Mouse (Mus musculus) midbrain, embryonic 16.5 days (tissue): ENCODE data around the gene Ccdc141. TPM values are rescaled to one million over a fixed set of nuclear protein-coding genes. Genes with fewer than 3 reads are reported as not detected.

Experiments used
- ATAC-seq: fragments of 200-750 bp; cut with Nextera tagmentation; 2 replicates; pipeline ENCODE4 v1.8.0; 2017; ENCODE audit warnings: moderate TSS enrichment
- H3K27ac ChIP-seq: fragments of 300-500 bp; sonication (generic); 2 replicates; pipeline ENCODE4 v1.5.1; 2014; ENCODE audit warnings: mild to moderate bottlenecking, low read length, mixed read lengths
- H3K27me3 ChIP-seq: fragments of 300-500 bp; sonication (generic); 2 replicates; pipeline ENCODE4 v1.6.1; 2014; ENCODE audit warnings: low read depth, low read length, mixed read lengths; ENCODE audit not compliant: control insufficient read depth, insufficient read depth
- H3K36me3 ChIP-seq: fragments of 300-500 bp; sonication (generic); 2 replicates; pipeline ENCODE4 v1.6.1; 2014; ENCODE audit warnings: mild to moderate bottlenecking, low read length, moderate library complexity, mixed read lengths; ENCODE audit not compliant: control insufficient read depth, insufficient read depth
- H3K4me1 ChIP-seq: fragments of 300-500 bp; sonication (generic); 2 replicates; pipeline ENCODE4 v1.6.1; 2014; ENCODE audit warnings: mild to moderate bottlenecking, low read length, mixed read lengths; ENCODE audit not compliant: control insufficient read depth, insufficient read depth
- H3K4me2 ChIP-seq: fragments of 300-500 bp; sonication (generic); 2 replicates; pipeline ENCODE4 v1.6.1; 2014; ENCODE audit warnings: mild to moderate bottlenecking, low read length, mixed read lengths
- H3K4me3 ChIP-seq: fragments of 300-500 bp; sonication (generic); 2 replicates; pipeline ENCODE4 v1.5.1; 2014; ENCODE audit warnings: low read depth, mild to moderate bottlenecking, low read length, moderate library complexity, mixed read lengths
- H3K9ac ChIP-seq: fragments of 300-500 bp; sonication (generic); 2 replicates; pipeline ENCODE4 v1.6.1; 2014; ENCODE audit warnings: low read depth, low read length, mixed read lengths
- H3K9me3 ChIP-seq: fragments of 300-500 bp; sonication (generic); replicated peaks from 2 replicates; pipeline ENCODE4 v1.6.1; 2014; ENCODE audit warnings: mild to moderate bottlenecking, low read length, mixed read lengths; ENCODE audit not compliant: control insufficient read depth, poor library complexity, severe bottlenecking
- WGBS: fragments of 180-500 bp; shearing (Covaris S2); extraction: QIAGEN DNeasy Blood & Tissue Kit; methylation state at CpG from one replicate; pipeline ENCODE4 v1.1.7; 2014; 5-methylcytosine and 5-hydroxymethylcytosine counted together
- polyA plus RNA-seq: library from polyadenylated mRNA; unstranded; fragments of >200 nt; fragmentation: Nextera tagmentation; extraction: Ambion mirVana; gene quantifications from 2 replicates; pipeline ENCODE4 v1.2.1, GENCODE M21; 2015

The Ccdc141 gene
- polyA plus RNA-seq, 1 experiment from 2014 or later: 7.1 TPM

GRCm38 (mm10) chr2:77169916-77170632 lies 362 bp downstream of the Ccdc141 start:
- Histone ChIP-seq H3K4me2 (peak overlapping the region; percentile 62), H3K27me3 (no peaks in the 10 kb centered on the region; the same call in 1 of the 2 replicates), H3K4me1 (peaks cover 37% of the 10 kb centered on the region), H3K27ac (peak overlapping the region; percentile 5; the same call in 1 of the 2 replicates), H3K4me3 (peak overlapping the region; percentile 32), H3K9ac (peak overlapping the region; percentile 17), H3K9me3 (no peaks in the 10 kb centered on the region), H3K36me3 (no peaks in the 10 kb centered on the region)
- peak; percentile 18; the same call in 1 of the 2 replicates for ATAC-seq
- WGBS: 2% methylated on average over 21 of the region's 21 CpGs

GRCm38 (mm10) chr2:77169218-77169617 lies 1.2 kb downstream of the Ccdc141 start:
- WGBS: 83% methylated on average over 4 of the region's 4 CpGs
- no peak for ATAC-seq
- no peak overlapping the region for H3K4me2 ChIP-seq

DNA sequence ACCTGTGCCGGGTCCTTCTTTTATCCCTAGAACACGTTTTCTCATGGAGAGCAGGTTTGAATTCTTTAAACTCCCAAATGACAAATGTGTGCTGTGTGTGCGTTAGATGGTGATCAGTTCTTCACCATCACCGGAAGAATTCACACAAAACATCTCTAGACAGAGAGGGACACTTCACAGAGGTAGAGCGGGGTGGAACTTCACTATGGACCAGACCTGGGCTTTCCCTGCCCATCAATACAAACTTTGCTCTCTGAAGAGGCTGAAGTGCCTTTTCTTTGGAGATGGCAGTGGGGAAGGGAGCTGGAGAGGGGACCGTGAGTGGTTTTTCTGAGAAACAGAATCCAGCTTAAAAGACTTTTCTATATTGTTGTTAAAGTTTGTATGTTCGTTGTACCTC lies 1.7 kb downstream of the Ccdc141 start:
- H3K36me3 ChIP-seq: no peaks in the 10 kb centered on the region
- no peak overlapping the region for H3K9ac ChIP-seq
- no peak overlapping the region for H3K4me3 ChIP-seq
- peaks cover 26% of the 10 kb centered on the region for H3K4me1 ChIP-seq
- no peaks in the 10 kb centered on the region; the same call in 1 of the 2 replicates for H3K27me3 ChIP-seq
- H3K9me3 ChIP-seq: no peaks in the 10 kb centered on the region
- 88% methylated on average over 7 of the region's 7 CpGs for WGBS
- H3K4me2 ChIP-seq: no peak overlapping the region
- no peak for ATAC-seq
- no peak overlapping the region for H3K27ac ChIP-seq

More at GRCm38 (mm10) chr2:77169218-77169617, 1.2 kb downstream of the Ccdc141 start:
- Histone ChIP-seq H3K27me3 (no peaks in the 10 kb centered on the region; the same call in 1 of the 2 replicates), H3K9ac (no peak overlapping the region), H3K36me3 (no peaks in the 10 kb centered on the region), H3K27ac (no peak overlapping the region), H3K4me1 (peaks cover 29% of the 10 kb centered on the region), H3K9me3 (no peaks in the 10 kb centered on the region), H3K4me3 (no peak overlapping the region)

DNA sequence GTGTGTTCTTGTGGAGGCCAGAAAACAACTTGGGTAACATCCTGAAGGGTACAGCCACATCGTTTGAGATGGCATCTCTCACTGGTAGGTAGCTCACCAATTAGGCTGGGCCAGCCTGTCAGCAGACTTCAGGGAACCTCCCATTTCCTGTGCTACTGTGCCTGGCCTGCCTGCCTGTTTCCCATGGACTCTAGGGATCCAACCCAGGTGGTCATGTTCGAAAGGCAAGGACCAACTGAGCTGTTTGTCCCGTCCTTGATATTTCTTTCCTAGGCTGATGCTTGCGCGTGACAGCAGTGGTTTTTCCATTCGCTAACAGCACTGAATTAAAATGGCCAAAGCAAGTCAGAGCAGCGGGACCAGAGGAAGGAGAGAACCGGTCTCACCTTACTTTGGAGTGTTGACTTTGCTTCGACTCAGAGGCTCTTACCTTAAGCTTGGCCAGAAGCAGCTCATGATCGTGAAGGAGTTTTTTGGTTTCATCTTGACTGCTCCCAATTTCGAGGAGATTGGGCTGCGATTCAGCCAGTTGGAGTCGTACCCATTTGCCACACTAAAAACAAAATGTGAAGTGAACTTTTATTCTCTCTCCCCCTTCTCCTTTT lies 2.3 kb downstream of the Ccdc141 start:
- Histone ChIP-seq H3K27me3 (no peaks in the 10 kb centered on the region; the same call in 1 of the 2 replicates), H3K36me3 (no peaks in the 10 kb centered on the region), H3K9ac (no peak overlapping the region), H3K4me3 (no peak overlapping the region), H3K27ac (no peak overlapping the region), H3K4me1 (peaks cover 22% of the 10 kb centered on the region), H3K4me2 (no peak overlapping the region), H3K9me3 (no peaks in the 10 kb centered on the region)
- no peak for ATAC-seq
- 89% methylated on average over 13 of the region's 13 CpGs for WGBS

DNA sequence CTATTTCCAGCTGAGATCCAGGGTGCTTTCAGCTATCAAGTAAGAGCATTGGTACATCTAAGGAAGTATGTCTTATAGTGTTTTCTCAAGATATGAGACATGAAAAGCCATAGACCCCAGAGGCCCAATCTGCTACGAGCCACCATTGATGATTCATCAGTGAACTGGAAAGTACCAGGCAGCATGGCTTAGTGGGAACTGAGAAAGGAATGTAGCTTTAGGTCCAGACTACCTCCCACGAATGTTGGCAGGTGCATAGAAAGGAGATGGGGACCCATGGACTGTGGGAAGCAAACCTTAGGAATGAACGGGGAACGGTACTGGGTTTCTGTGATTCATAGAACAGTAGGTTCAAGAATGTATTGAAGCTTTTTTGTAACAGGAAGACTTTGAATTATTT lies 4.1 kb downstream of the Ccdc141 start:
- no peak overlapping the region for H3K4me2 ChIP-seq
- ATAC-seq: no peak
- no peak overlapping the region for H3K27ac ChIP-seq
- peaks cover 12% of the 10 kb centered on the region for H3K4me1 ChIP-seq
- H3K27me3 ChIP-seq: no peaks in the 10 kb centered on the region; the same call in 1 of the 2 replicates
- no peak overlapping the region for H3K9ac ChIP-seq
- H3K36me3 ChIP-seq: no peaks in the 10 kb centered on the region
- no peaks in the 10 kb centered on the region for H3K9me3 ChIP-seq
- H3K4me3 ChIP-seq: no peak overlapping the region
- 86% methylated on average over 4 of the region's 4 CpGs for WGBS

- no peak for ATAC-seq
- Histone ChIP-seq H3K4me2 (no peak overlapping the region), H3K4me1 (no peaks in the 10 kb centered on the region; the same call in 1 of the 2 replicates), H3K27me3 (no peaks in the 10 kb centered on the region; the same call in 1 of the 2 replicates), H3K9me3 (no peaks in the 10 kb centered on the region), H3K36me3 (no peaks in the 10 kb centered on the region), H3K9ac (no peak overlapping the region), H3K27ac (no peak overlapping the region), H3K4me3 (no peak overlapping the region)
- 84% methylated on average over 3 of the region's 3 CpGs for WGBS
These were observed 5.8 kb downstream of the Ccdc141 start for GRCm38 (mm10) chr2:77164662-77165061.

- H3K4me3 ChIP-seq: no peak overlapping the region
- no peak overlapping the region for H3K27ac ChIP-seq
- H3K4me2 ChIP-seq: no peak overlapping the region
- H3K27me3 ChIP-seq: no peaks in the 10 kb centered on the region; the same call in 1 of the 2 replicates
- H3K4me1 ChIP-seq: no peaks in the 10 kb centered on the region; the same call in 1 of the 2 replicates
- H3K9me3 ChIP-seq: no peaks in the 10 kb centered on the region
- WGBS: 87% methylated on average over 3 of the region's 3 CpGs
- ATAC-seq: no peak
- H3K9ac ChIP-seq: no peak overlapping the region
- no peaks in the 10 kb centered on the region for H3K36me3 ChIP-seq
These were observed 7.1 kb downstream of the Ccdc141 start for GRCm38 (mm10) chr2:77163381-77163780.

- H3K9me3 ChIP-seq: no peaks in the 10 kb centered on the region
- no peak for ATAC-seq
- H3K9ac ChIP-seq: no peak overlapping the region
- H3K27ac ChIP-seq: no peak overlapping the region
- H3K36me3 ChIP-seq: no peaks in the 10 kb centered on the region
- no peak overlapping the region for H3K4me2 ChIP-seq
- H3K27me3 ChIP-seq: no peaks in the 10 kb centered on the region
- H3K4me1 ChIP-seq: no peaks in the 10 kb centered on the region; the same call in 1 of the 2 replicates
- 84% methylated on average over 3 of the region's 3 CpGs for WGBS
- H3K4me3 ChIP-seq: no peak overlapping the region
These were observed 8.3 kb downstream of the Ccdc141 start for GRCm38 (mm10) chr2:77162135-77162534.

- Histone ChIP-seq H3K27me3 (no peaks in the 10 kb centered on the region), H3K27ac (no peak overlapping the region), H3K4me2 (no peak overlapping the region), H3K4me3 (no peak overlapping the region), H3K9me3 (no peaks in the 10 kb centered on the region), H3K9ac (no peak overlapping the region), H3K36me3 (no peaks in the 10 kb centered on the region), H3K4me1 (no peaks in the 10 kb centered on the region; the same call in 1 of the 2 replicates)
- WGBS: 90% methylated on average over 4 of the region's 4 CpGs
- ATAC-seq: no peak
These were observed 12.9 kb downstream of the Ccdc141 start for GRCm38 (mm10) chr2:77157546-77157945.
